Mouse (Mus musculus) monocyte, adult 5-6 weeks (primary cell): ENCODE data around the gene Spryd3. TPM values are rescaled to one million over a fixed set of nuclear protein-coding genes. Genes with fewer than 3 reads are reported as not detected.
A peak's percentile ranks its signal among the peaks of the same experiment; 100 is the strongest.

Experiments used
- ATAC-seq: fragments of 153-309, 156-312 bp; replicated peaks from 2 replicates; pipeline ENCODE4 v1.8.0; 2017; ENCODE audit warnings: mild to moderate bottlenecking; ENCODE audit not compliant: low TSS enrichment, insufficient number of reproducible peaks, severe bottlenecking, poor library complexity, low FRiP score
- total RNA-seq: library from RNA; stranded (forward); fragments of 200-1000, 200-491, 200-594 nt; gene quantifications from 3 replicates; pipeline ENCODE4 v1.2.3, GENCODE M21; 2017

Spryd3 gene
- total RNA-seq, 1 experiment from 2014 or later, result 56.3 TPM

DNA sequence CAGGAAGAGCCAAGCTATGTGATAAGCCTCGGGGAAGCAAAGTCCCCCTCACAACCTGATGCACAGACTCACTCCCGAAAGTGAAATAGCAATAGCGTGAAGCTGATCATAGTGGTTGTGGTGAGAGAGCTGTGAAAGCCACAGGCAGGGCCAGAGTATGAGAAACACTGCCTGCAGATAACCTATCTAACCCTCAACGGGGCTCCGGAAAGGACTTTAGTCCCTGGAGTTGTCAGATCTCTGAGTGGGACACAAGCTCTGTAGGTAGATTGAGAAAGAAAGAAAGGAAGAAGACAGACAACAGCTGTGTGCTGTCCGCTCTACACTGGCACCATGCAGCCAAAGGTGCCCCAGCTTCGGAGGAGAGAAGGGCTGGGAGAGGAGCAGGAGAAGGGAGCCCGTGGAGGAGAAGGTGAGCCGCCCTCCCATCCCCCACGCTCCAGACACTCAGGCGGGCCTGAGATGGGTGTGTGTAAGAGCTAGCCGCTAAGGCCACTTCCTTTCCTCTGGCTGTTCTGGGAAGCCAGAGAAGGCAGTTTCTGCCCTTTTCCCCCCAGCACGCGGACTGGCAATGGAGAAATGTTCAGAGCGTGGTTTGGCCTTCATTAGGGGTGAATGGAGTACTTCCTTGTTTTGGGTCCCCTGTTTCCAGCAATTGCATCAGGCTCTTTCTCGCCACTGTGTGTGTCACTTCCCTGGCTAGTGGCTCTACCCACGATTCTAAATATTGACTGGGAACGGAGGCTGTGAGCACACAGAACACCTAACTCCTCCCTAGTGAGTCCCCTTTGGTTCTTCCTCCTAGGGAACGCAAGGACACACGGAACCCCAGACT, 14.5 kb upstream of the Spryd3 start, which contains the start of gene Soat2:
Gene Soat2, plus strand, starts transcription at position 226 of the 835 bp plus-strand sequence.
- peak; percentile 82 for ATAC-seq

DNA sequence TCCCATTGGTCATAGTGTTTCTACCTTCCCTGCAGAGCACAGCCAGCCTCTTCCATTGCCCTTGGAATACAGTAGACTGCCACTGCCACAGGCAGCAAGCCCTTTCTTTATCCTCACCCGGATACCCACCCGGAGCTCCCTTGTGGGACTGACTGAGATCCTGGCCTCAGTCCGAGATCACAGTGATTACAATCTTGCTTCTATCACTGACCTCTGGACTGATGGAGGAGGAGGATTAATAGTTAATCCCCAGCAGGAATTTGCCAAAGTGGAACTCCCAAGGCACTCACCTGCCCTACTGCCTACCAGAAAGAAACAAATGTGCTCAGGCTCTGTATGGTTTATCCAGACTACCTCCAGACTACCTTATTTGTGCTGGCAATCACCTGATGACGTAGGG, 13.5 kb upstream of the Spryd3 start:
- no peak for ATAC-seq

DNA sequence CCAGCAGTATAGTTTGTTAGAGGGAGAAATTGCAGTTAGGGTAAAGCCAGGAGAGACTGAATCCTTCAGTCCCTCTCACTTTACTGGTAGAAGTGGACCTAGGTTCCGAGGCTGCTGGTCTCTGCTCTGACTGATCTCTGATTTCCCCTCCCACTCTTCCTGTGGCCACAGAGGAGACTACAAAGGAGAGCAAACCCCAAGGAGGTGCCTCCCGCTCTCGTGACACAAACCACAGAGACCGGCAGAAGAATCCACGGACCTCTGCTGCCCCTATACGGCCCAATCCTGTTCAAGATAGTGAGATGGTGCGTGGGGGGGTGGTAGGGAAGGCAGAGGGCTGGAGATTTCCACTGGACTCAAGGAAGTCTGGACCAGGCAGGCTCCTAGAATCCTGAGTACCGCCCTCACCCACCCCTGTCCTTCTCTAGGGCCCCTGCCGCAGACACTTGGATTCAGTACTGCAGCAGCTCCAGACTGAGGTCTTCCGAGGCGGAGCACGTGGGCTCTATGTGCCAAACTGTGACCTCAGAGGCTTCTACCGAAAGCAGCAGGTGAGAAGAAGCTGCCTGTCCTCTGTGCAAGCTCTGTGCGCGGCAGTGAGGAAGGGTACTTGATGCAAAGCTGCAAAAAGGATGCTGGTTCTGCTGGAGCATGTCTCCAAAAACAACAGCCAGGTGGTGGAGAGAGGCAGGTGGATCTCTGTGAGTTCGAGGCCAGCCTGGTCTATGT, 11.8 kb upstream of the Spryd3 start:
- ATAC-seq, result no peak

DNA sequence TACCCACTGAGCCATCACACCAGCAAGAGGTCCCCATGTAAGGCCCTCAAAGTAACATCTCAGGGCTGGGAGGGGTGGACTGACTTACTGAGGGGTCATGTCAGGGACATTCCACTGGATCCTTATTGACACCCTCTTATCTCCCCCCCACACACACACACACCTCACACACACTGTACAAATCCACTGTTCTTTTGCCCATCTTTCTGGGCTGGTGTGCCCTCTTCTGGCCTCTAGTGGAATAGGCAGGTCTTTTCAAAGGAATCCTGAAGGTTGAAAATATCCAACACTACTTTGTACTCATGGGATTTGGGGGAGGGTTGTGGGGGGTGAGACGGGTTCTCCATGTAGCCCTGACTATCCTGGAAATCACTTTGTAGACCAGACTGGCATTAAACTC, 10.8 kb upstream of the Spryd3 start:
- no peak for ATAC-seq

DNA sequence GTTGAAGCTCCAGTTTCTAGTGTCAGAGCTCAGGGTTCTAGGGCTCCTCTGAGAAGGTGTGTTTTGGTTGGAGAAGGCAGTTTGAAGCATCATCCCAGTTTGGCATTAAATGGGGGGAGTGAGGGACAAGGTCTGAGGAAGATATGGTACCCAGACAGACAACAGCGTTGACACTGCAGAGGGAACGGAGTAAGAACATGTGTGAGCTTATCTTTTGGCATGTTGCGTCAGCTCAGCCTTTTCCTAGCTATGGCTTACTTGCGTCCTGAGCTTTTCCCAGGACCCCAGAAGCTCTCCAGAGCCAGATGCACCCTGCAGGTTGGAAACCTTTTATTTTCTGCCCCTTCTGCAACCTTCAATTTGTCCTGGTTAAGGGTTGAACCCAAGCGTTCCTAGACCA, 10.1 kb upstream of the Spryd3 start:
- no peak for ATAC-seq

DNA sequence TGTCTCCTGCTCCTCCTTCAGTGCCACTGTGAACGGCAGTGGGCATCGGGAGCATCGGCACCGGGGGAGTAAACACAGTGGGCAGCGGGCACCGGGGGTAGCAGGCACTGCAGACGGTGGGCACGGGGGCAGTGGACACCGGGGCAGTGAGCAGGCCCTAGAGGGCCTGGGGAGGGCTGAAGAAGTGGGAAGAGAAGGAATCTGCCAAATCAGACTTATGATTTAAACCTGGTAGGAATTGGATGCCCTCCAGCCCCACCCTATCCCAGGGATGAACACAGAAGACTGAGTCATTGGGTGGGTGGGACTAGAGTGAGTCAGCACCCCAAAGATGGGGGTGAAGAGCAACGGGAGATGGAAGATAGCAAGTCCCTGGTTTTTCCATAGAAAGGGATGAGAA, 9.3 kb upstream of the Spryd3 start:
- no peak for ATAC-seq

DNA sequence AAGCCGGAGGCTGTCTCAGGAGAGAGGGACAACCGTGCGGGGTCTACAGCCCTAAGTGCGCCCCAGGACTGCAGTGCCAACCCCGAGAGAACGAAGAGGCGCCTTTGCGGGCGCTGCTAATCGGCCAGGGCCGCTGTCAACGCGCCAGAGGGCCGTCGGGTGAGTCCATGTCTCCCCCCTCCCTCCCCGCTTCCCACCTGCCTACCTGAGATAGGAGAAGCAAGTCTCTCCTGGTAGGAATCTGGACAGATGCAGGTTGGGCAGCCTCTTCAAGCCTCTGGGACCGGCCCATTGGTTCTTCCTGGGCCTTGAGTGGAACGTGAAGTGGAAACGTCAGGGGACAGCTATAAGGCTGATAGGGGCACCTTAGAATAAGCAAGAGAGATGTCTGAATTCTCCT, 8.7 kb upstream of the Spryd3 start:
- ATAC-seq, result no peak

DNA sequence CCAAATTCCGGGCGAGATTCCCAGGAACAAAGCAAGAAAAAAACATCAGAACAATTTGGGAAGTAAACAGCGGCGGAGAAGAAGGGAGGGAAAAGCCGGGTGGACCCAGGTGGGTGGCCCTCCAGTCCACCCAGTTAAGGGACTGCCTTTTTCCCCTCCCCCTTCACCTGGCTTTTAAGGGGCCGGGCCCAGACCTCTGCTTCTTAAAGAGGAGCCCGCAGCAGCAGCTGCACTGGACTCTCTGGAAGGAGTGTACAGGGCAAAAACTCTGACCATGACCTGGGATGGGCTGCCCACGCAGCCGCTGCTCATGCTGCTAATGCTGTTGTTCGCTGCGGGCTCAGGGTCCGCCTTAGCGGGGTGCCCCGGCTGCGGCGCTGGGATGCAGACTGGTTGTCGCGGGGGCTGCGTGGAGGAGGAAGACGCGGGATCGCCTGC, 8.3 kb upstream of the Spryd3 start, which contains the start of gene Igfbp6:
Gene Igfbp6, plus strand, starts transcription at position 89 of the 438 bp plus-strand sequence.
- ATAC-seq, result no peak

DNA sequence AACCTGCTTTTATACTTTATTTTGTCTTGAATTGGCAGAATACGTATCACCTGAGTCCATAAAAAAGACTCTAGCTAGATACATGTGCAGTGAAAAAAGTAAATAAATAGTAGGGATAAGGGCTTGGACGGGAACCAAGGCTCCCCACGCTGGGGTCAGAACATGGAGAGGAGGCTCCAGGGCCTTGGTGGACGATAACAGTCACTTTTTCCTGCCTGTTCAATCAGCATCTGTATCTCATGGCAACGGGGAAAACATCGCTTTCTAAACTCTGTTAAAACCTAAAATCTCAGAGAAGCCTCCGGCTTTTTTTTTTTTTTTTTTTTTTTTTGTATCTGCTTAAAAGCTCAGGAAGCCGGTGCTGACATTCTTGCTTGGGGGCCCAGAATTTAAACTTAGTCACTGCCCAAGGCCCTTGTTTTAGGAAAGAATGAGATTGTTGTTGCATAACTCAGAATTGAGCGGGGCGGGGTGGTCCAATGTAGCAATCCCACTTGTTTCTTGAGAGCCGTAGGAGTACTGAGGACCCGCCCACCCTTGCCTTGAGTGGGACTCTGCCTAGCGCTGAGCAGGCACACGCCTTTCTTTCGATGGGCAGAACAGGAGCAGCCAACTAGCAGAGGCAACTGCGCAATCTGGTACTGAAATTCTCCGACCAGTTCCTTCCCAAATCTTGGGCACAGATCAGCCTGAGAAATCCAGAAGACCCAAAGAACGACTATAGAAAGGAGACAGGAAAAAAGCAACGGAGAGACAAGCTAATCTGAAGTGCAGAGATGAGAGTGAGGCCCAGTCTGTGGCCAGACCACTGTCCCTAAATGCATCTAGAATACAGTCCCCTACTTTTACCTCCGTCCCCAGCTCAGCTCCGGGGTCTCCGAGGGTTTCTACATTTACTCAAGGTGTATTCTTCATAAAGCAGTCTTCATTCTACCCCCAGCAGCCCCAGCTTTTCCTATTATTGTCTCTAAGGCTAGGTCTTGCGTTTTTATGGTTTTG, 7.2 kb upstream of the Spryd3 start:
- ATAC-seq, result no peak

DNA sequence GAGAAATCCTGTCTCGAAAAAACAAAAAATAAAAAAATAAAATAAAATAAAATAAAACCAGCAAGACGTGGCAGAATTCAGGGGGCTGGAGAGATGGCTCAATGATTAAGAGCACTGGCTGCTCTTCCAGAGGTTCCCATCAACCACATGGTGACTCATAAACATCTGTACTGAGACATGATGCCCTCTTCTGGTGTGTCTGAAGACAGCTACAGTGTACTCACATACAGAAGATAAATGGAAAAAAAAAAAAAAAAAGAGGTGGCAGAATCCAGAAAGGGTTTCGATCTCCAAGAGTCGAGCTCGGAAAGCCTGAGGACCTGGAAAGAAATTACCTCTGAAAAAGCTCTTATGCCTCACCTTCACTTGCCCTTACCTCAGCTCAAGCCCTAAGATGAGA, 5.1 kb upstream of the Spryd3 start:
- ATAC-seq, result no peak

DNA sequence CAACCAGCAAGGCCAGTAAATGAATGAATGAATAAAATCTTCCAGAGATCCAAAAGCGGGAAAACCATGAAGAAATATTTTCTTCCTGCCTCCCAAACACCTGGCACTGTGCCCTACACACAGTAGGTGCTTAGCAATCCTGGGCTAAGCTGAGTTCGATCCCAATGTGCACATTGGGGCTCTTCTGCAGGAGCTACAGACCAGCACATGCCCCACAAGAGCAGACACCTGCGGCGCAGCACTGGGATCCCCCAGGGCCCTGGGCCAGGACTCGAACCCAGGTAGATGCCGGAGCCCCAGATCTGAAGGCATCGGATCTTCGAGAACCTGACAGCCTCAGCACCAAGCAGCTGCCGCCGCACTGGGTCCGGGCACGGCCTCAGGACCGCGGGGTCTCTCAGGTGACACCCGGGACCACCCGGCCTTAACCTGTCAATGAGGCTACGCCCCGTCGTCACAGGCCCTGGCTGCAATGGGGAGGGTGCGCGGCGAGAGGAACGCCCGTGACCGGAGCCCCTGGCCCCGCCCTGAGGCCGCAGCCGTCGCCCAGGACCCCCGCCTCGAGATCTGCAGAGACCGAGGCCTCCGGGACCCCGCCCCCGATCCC, 409 bp downstream of the Spryd3 start:
- no peak for ATAC-seq

DNA sequence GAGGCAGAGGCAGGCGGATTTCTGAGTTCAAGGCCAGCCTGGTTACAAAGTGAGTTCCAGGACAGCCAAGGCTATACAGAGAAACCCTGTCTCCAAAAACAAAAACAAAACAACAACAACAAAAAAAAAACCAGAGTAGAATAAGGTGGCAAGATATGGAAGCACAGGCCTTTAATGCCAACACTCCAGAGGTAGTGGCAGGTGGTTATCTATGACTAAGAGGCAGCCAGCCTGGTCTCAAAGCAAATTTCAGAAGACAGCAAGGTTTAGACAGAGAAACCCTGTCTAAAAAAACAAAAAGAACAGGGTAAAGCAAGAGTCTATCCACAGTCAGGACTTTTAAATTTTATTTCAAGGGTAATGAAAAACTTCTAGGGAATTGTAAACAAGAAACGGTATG, 1.3 kb downstream of the Spryd3 start:
- ATAC-seq, result no peak

DNA sequence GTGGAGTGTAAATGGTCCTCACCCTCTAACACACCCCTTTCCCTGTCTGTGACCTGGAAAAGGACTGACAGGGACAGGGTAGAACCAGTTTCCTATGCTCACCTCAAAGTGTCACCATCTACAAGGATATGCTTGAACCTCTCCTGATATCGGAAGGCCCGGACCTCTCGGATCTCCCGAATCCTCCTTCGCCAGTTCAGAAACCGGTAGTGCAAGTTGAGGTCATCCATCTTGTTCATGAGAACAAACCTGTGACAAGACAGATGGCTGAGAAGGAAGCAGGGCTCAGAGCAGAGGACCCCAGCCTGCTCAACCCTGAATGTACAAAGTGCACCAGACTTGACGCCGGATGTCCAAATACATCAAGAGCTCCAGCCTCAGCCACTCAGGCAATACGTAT, 2.7 kb downstream of the Spryd3 start:
- no peak for ATAC-seq

DNA sequence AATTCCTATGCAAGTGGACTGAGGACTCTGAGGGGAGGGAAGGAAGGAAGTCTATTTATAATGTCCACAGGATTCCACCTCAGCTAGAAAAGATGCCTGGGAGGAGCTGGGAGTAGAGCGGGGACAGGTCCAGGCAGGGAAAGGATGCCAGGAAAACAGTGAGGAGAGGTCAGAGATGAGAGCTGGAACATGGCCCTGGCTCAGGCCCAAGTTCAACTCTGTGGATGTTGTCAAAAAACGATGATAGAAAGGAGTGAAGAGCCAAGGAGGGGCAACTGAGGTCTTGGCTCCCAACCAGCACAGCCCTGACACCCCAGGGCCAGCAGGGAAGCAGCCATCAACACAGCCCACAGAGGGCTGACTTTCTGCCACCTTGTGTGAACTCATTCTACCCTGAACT, 9.7 kb downstream of the Spryd3 start:
- ATAC-seq, result no peak

DNA sequence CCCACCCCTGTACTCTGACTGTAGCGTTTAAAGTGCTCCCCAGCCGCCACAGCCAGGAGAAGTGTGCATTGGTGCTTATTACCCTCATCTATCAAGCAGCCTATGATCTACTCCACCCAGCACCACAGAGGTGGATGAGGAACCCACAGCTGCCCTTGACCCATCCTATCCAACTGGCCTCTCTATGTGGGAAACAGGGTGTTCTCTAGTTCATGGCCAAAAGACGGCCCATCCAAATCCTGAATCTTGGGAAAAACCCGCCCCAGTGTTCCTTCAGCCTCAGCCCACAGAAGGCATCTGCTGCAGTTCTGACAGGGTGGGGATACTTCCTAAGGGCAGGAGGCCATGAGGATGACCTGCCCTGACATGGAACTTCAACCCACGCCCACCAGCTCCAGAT, 15.5 kb downstream of the Spryd3 start:
- no peak for ATAC-seq

DNA sequence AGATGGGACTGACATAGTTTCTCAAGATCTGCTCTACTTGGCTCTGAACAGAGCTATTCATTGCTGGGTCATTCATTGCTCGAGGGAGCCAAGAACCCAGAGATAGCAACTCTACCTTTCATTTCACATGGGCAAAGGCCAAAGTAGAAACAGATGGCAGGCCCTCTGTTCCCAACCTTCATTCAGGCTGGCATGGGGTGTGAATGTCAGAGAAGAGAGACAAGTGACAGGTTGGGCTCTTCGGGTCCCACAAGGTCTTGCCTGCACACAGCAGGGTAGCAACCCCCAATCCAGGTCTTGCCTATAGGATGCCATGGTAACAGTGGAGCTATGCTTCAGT, 16.2 kb downstream of the Spryd3 start:
- no peak for ATAC-seq

DNA sequence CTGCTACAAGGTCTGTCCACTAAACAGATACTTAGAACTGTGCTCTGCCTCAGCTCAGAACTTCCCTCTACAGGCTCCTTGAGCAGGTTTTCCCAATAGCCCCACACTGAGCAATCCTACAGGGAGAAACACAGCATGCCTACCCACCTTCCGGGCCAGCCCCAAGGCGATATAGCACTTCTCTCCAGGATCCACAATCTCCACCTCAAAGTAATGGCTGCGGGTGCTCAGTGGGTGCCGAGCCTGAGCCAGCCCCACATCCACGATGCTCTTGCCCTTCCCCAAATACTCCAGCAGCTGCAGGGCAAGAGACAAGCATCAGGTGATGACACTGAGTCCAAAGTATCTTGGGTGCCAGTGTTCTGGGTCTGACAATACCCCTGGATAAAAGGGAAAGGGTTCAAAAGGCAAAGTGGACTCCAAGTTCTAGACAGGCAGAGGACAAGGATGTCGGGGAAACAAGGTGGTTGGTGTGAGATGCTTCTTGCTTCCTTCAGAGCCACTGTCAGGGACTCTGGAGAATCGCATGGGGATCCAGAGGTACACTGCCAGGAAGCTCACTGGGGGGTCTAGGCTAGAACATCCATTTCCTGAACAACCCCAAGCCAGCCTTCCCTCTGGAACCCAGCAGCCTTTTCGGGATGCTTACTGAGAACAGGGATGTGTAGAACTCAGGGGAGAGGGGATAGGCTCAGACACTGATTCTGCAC, 16.8 kb downstream of the Spryd3 start:
- ATAC-seq, result no peak

DNA sequence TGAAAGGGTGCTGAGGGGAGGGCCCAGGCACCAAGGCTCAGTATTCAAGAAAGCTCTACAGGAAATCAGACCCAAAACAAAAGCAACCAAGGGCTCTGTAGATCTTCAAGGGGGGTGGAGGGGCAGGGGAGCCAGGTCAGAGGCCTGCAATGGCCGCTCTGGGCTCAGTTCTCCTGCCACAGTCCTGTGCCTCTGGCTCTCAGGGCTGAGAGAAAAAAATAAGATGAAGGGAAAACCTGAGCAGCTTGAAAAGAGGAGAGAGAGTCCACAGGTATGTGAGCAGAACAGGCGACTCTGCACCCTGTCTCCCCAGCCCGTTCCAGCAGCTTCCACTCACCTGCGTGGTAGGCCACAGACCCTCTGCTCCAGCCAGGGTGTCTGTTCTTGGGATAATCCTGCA, 17.4 kb downstream of the Spryd3 start:
- ATAC-seq, result no peak
